Mouse (Mus musculus) liver, embryonic 14.5 days (tissue): ENCODE data around the gene Sirpb1a.
"Not testable (repeated sequence)": the region's sequence is repeated elsewhere in the genome, so short reads cannot be mapped to it uniquely, and the experiment has no call there.

Experiments
- CTCF ChIP-seq: IDR thresholded peaks from 2 replicates; pipeline ENCODE4 v1.5.1; 2016; ENCODE audit warnings: antibody characterized with exemption, low read depth, control low read depth
- EP300 ChIP-seq: IDR thresholded peaks from 2 replicates; pipeline ENCODE4 v1.6.1; 2016; ENCODE audit warnings: antibody characterized with exemption, low read depth

- not testable (repeated sequence) for TF ChIP-seq CTCF, EP300
These were observed 13.5 kb upstream of the Sirpb1a start for GRCm38 (mm10) chr3:15439844-15440243.
